Mouse (Mus musculus) Patski (cell line): Measurements from ENCODE around the gene Reg3g. TPM values are rescaled to one million over a fixed set of nuclear protein-coding genes. Genes with fewer than 3 reads are reported as not detected.
"Not testable (repeated sequence)": the region's sequence is repeated elsewhere in the genome, so short reads cannot be mapped to it uniquely, and the experiment has no call there.

Experiments used
- ATAC-seq: fragments of 100-300 bp; one replicate; pipeline ENCODE4 v1.8.0; 2021
- CTCF ChIA-PET: fragments of 350-600 bp; sonication (Branson Sonifier 250); formaldehyde crosslinking; loops from one replicate; lab custom pipeline; 2022; ENCODE audit warnings: inconsistent platforms; lab: Charles Lee
- POLR2A ChIA-PET: fragments of 350-600 bp; sonication (Branson Sonifier 250); formaldehyde crosslinking; loops from one replicate; lab custom pipeline; 2022; ENCODE audit warnings: antibody characterized with exemption, inconsistent platforms; lab: Charles Lee
- DNase-seq: peaks from one replicate; pipeline ENCODE4 v3.0.0-alpha.2; 2011; ENCODE audit warnings: low read depth, low spot score
- H3K27me3 ChIP-seq: fragments of 371-371 bp; one replicate; pipeline ENCODE4 v1.5.1; 2021
- CTCF ChIP-seq: fragments of 100-300 bp; IDR thresholded peaks from one replicate; pipeline ENCODE4 v1.5.1; 2021
- in situ Hi-C: fragments of 300-500 bp; cut with MboI; formaldehyde crosslinking; loops from 3 replicates; pipeline ENCODE4 v1.11.1; 2018; ENCODE audit warnings: low pct_unique_long_range_greater_than_20kb, mixed read lengths
- polyA plus RNA-seq: library from polyadenylated mRNA; unstranded; gene quantifications from one replicate; pipeline ENCODE4 v1.2.3, GENCODE M21; 2021

The Reg3g gene
- polyA plus RNA-seq, 1 experiment from 2014 or later = not detected

DNA sequence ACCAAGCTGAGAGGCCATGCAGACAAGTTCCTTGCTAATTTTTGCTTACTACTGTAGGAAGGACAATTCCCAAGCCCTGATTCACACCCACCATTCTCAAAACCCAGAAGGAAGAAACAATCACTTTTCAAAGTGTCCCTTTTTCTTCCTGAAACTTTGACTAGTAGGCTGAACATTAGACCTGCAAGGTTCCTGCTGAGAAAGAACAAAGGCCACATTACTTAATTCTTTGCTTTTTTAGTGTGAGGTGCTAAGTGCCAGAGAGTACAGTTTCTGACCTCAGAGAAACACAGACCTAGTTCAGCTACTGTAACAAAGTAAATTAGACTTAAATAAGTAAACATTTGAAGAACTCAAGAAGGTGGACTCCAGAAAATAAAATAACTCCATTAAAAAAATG lies 20.3 kb downstream of the Reg3g start:
- CTCF ChIA-PET = no interaction called here
- H3K27me3 ChIP-seq = no peaks in the 10 kb centered on the region
- no peak for DNase-seq
- in situ Hi-C loops = no loop called here
- no peak for ATAC-seq
- TF ChIP-seq CTCF = no peak
- POLR2A ChIA-PET = no interaction called here

DNA sequence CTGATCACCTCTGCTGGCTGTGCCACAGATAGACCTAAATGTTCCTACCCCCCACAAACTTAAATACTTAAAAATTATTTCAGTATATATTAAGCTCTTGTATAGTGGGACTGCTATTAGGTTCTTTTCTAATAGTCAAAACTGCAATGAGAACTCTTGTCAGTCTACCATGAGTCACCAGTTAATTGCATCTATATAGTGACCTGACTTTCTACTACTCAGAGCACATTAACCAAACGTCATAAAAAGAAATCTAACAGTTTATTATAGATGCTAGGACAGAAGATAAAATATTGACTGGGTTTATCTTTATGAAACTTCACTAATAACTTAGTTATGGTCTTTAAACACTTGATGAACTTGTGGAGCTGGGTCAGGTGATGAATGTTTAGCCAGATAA lies 21.5 kb downstream of the Reg3g start:
- POLR2A ChIA-PET = no interaction called here
- ATAC-seq = no peak
- DNase-seq = no peak
- TF ChIP-seq CTCF = no peak
- CTCF ChIA-PET = no interaction called here
- in situ Hi-C loops = no loop called here
- no peaks in the 10 kb centered on the region for H3K27me3 ChIP-seq

DNA sequence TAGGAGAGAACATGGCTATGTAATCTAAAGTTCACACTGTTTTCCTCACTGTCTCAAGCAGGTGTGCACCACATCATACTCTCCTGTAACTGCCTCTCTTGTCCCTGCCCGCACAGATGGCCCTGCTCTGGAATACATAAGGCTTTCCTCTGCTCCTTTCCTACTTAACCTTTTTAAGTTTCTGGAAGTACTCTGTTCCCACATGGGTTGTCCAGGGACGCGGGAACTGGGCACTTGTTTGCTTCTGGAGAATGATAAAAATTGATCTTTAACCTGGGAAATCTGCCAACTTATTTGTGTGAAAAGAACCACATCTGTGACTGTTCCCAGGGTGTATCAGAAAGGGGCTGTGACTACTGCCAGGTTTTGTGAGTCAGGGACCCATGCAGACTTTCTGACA lies 43.2 kb downstream of the Reg3g start:
- H3K27me3 ChIP-seq = no peaks in the 10 kb centered on the region
- ChIA-PET CTCF (no interaction called here), POLR2A (no interaction called here)
- ATAC-seq (no peak), DNase-seq (no peak)
- in situ Hi-C loops = no loop called here
- no peak for TF ChIP-seq CTCF

DNA sequence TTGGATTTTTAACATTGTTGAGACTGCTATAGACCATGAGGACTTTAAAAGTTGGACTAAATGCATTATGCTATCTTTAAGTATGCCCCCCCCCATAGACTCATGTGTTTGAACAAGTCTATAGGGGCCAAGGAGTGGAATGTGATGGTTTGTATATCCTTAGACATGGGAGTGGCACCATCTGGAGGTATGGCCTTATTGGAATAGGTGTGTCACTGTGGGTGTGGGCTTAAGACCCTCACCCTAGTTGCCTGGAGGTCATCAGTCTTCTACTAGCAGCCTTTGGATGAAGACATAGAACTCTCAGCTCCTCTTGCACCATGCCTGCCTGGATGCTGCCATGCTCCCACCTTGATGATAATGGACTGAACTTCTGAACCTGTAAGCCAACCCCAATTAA lies 46.3 kb downstream of the Reg3g start, which contains the start of gene Reg1:
Gene Reg1 (plus strand): TSS at position 301 of the 400 bp plus-strand sequence.
- POLR2A ChIA-PET, DNase-seq, CTCF ChIA-PET, ATAC-seq, H3K27me3 ChIP-seq, in situ Hi-C loops: not testable (repeated sequence)

Other genes with a start within 250 kb of the Reg3g start
- not detected for gene Reg3b, start 98.2 kb downstream of the Reg3g start, polyA plus RNA-seq
- not detected for gene Reg3d, start 90.0 kb downstream of the Reg3g start, polyA plus RNA-seq
- gene Reg3a, start 88.2 kb downstream of the Reg3g start, polyA plus RNA-seq = not detected
- not detected for gene Reg2, start 73.2 kb downstream of the Reg3g start, polyA plus RNA-seq
- not detected for gene Reg1, start 46.2 kb downstream of the Reg3g start, polyA plus RNA-seq